Mouse (Mus musculus) kidney, adult 11 months (tissue): ENCODE results near the gene Zfp523.

Experiments used
- DNase-seq: peaks from one replicate; pipeline ENCODE4 v3.0.0; 2022

Gene Zfp523

DNA sequence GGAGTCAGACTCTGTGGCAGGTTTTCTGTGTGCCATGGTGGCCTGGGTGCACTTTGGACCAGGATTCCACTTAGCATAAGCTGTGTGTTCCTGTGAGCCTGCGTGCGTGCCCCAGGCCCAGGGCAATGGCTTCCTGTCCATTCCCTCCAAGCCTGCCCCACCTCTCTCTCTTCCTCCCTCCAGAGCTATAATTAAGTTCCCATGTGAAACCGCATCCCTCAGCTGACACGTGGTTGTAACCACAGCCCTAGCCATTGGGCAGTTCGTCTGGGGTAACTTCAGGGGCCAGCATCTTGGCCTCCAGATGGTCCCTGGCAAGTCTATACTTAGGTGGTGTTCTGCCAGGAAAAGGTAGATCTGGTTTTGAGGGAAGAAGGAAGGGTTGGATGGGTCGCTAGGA is 70.7 kb downstream of the Zfp523 start:
- no peak for DNase-seq

DNA sequence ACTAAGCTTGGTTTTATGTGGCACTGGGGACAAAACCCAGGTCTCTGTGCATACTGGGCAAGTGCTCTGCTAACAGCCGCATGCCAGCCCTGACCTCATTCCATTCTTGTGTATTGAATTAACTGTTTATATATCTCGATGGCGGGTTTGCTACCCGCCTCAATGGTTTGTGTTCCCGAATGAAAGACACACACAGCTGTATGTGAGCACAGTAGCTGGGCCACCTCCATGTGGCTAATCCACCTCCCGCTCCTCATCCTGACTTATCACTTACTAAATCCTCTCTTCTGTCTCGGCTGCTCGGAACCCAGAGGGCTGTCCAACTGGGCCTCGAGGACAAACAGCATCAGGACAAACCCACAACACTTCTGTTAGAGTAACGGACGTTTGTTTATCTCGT is 72.1 kb downstream of the Zfp523 start:
- no peak for DNase-seq

DNA sequence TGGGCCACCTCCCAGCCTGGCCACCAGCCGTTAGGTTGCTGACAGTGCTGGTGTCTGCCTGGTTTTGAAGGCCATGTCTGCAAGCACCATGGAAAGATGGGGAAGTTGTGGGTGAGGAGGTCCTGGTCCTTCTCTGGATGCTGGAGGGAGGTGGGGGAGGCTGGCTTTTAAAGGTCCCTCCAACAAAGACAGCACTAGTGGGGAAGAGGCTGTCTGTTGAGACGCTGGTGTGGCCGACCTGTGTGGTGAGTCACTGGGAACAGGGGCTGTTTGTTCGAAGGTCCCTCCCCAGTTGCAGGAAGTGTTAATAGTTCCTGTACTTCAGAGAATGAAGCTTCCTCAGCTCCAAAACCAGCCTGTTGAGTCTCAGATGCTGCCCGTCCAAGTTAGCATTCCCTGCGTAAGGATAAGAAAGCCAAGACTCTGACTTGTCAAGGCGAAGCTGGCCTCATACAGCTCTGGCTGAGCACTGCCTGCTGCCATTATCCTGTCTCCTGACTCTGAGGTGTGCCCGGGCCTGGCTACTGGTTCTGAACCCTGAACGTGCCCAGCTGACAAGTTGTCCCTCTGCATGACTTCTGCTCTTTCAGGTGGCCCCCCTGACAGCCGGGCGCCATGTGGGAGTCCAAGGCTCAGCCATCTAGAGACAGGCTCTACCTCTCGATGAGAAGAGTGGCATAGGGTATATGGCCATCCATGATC is 74.8 kb downstream of the Zfp523 start:
- no peak for DNase-seq

DNA sequence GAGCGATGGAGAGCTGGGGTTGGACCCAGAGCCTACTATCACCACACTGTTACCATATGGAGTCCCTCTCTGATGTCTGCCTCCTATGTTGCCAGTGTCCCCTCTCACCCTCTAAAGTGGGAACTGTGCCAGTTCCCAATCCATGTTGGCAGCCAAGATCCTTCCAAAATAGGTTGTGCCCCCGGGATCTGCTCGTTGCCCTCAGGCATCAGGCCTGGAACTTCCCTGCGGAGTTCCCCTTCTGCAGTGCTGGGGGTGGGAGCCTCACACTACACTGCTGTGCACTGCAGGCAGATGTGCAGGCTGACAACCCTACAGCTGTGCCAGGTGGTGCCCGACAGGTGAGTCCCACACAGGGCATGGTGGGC is 75.3 kb downstream of the Zfp523 start:
- DNase-seq = no peak

DNA sequence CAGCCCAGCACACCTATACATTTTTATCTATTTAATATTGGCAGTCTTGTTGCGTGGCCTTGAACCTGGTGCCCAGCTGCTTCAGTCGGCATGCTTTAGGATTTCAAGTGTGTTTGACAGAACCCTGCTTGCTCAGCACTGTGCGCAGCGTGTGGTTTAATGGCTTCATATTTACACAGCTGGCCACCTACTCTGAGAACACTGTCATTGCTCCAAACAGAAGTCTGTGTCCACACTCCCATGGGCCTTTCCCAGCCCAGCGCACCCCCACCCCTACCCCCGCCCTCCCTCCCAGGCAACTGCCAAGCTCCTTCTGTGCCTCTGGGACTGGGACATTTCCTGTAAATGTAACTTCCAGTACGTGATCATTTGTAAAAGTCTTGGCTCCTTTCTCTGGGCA is 76.3 kb downstream of the Zfp523 start:
- DNase-seq = peak; percentile 20

DNA sequence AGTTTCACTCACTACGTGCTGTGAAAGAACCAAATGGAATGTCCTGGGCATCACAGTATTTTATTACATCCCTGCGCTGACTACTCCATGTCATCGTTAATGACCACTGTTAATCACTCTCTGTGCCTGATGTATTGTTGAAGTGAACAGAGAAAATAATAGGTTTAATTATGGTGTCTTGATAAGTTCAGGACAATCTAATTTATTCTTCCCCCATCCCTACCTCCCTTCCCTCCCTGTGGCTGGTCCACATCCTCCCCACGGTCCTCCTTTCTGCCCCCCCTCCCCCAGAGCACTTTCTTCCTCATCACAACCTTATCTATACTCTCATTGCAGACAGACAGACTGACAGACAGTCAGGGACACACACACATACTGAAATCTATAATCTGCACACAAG is 77.9 kb downstream of the Zfp523 start:
- no peak for DNase-seq
